Mouse (Mus musculus) MEL (cell line): ENCODE results near the gene Gtpbp1. TPM values are rescaled to one million over a fixed set of nuclear protein-coding genes. Genes with fewer than 3 reads are reported as not detected.

Source experiments
- DNase-seq: peaks from one replicate; pipeline ENCODE4 v3.0.0; 2011; ENCODE audit warnings: low read depth, low spot score
- H3K27ac ChIP-seq: 2 replicates; pipeline ENCODE4 v1.5.1; 2012; ENCODE audit warnings: low read depth, mild to moderate bottlenecking, control low read depth, low read length, moderate library complexity; ENCODE audit not compliant: control insufficient read depth
- H3K27me3 ChIP-seq, 2 experiments: fragments of 150-350 bp in 1 of 2; sonication (generic) in 1 of 2; 2 replicates each; pipeline ENCODE4 v1.6.1; 2012; ENCODE audit warnings: low read length in 2 of 2, mild to moderate bottlenecking in 2 of 2, improper control_type of control experiment in 1 of 2, moderate library complexity in 1 of 2; ENCODE audit not compliant: insufficient read depth in 2 of 2, control insufficient read depth in 1 of 2
- H3K36me3 ChIP-seq, 2 experiments: 2 replicates each; pipeline ENCODE4 v1.6.1; 2012 to 2014; ENCODE audit warnings: low read length in 2 of 2, improper control_type of control experiment in 1 of 2, inconsistent platforms in 1 of 2, mild to moderate bottlenecking in 1 of 2; ENCODE audit not compliant: insufficient read depth in 2 of 2, control insufficient read depth in 1 of 2
- H3K4me1 ChIP-seq, 2 experiments: fragments of 150-350 bp in 1 of 2; sonication (generic) in 1 of 2; 2 replicates each; pipeline ENCODE4 v1.6.1; 2012; ENCODE audit warnings: low read length in 2 of 2, improper control_type of control experiment in 1 of 2, mild to moderate bottlenecking in 1 of 2; ENCODE audit not compliant: insufficient read depth in 2 of 2, control insufficient read depth in 1 of 2
- H3K4me3 ChIP-seq, 2 experiments: fragments of 150-350 bp in 1 of 2; sonication (generic) in 1 of 2; 2 replicates each; pipeline ENCODE4 v1.5.1; 2012; ENCODE audit warnings: low read depth in 2 of 2, low read length in 2 of 2, mild to moderate bottlenecking in 2 of 2, moderate library complexity in 2 of 2, control low read depth in 1 of 2, improper control_type of control experiment in 1 of 2; ENCODE audit not compliant: control insufficient read depth in 1 of 2, insufficient read depth in 1 of 2
- H3K79me2 ChIP-seq: 2 replicates; pipeline ENCODE4 v1.6.1; 2012; ENCODE audit warnings: mild to moderate bottlenecking, low read length, moderate library complexity; ENCODE audit not compliant: control insufficient read depth, poor library complexity, insufficient read depth
- H3K9ac ChIP-seq: 2 replicates; pipeline ENCODE4 v1.6.1; 2012; ENCODE audit warnings: low read depth, mild to moderate bottlenecking, control low read depth, low read length, moderate library complexity; ENCODE audit not compliant: control insufficient read depth, poor library complexity, severe bottlenecking
- H3K9me3 ChIP-seq: fragments of 150-350 bp; sonication (generic); replicated peaks from 2 replicates; pipeline ENCODE4 v1.6.1; 2012; ENCODE audit warnings: mild to moderate bottlenecking, low read length, improper control_type of control experiment, moderate library complexity; ENCODE audit not compliant: insufficient read depth
- BHLHE40 ChIP-seq: IDR thresholded peaks from 2 replicates; pipeline ENCODE4 v1.6.1; 2012; ENCODE audit warnings: low read depth, mild to moderate bottlenecking, inconsistent platforms, low read length, improper control_type of control experiment, borderline replicate concordance
- E2F4 ChIP-seq: IDR thresholded peaks from 2 replicates; pipeline ENCODE4 v1.6.1; 2011; ENCODE audit warnings: low read depth, low read length, improper control_type of control experiment, borderline replicate concordance
- ELF1 ChIP-seq: IDR thresholded peaks from 2 replicates; pipeline ENCODE4 v1.6.1; 2014; ENCODE audit warnings: low read depth, mild to moderate bottlenecking, inconsistent platforms, low read length, improper control_type of control experiment, moderate library complexity
- ETS1 ChIP-seq: IDR thresholded peaks from 2 replicates; pipeline ENCODE4 v1.6.1; 2012; ENCODE audit warnings: low read depth, mild to moderate bottlenecking, inconsistent platforms, low read length, improper control_type of control experiment, moderate library complexity
- GABPA ChIP-seq: IDR thresholded peaks from 2 replicates; pipeline ENCODE4 v1.6.1; 2012; ENCODE audit warnings: low read depth, mild to moderate bottlenecking, inconsistent platforms, low read length, improper control_type of control experiment, moderate library complexity
- HCFC1 ChIP-seq: IDR thresholded peaks from 2 replicates; pipeline ENCODE4 v1.6.1; 2012; ENCODE audit warnings: low read depth, mild to moderate bottlenecking, inconsistent platforms, low read length, improper control_type of control experiment, moderate library complexity
- MXI1 ChIP-seq: IDR thresholded peaks from 2 replicates; pipeline ENCODE4 v1.6.1; 2011; ENCODE audit warnings: mild to moderate bottlenecking, low read depth, low read length, improper control_type of control experiment
- NELFE ChIP-seq: IDR thresholded peaks from 2 replicates; pipeline ENCODE4 v1.6.1; 2011; ENCODE audit warnings: low read depth, low read length, improper control_type of control experiment
- NRF1 ChIP-seq: IDR thresholded peaks from 2 replicates; pipeline ENCODE4 v1.6.1; 2014; ENCODE audit warnings: low read depth, mild to moderate bottlenecking, inconsistent platforms, low read length, improper control_type of control experiment, moderate library complexity; ENCODE audit not compliant: poor library complexity, insufficient read depth, severe bottlenecking
- POLR2A ChIP-seq, 2 experiments: IDR thresholded peaks; 2 replicates each; pipeline ENCODE4 v1.6.1; 2011 to 2012; ENCODE audit warnings: low read length in 2 of 2, mild to moderate bottlenecking in 2 of 2, control low read depth in 1 of 2, improper control_type of control experiment in 1 of 2, low read depth in 1 of 2, moderate library complexity in 1 of 2; ENCODE audit not compliant: control insufficient read depth in 1 of 2, insufficient read depth in 1 of 2, poor library complexity in 1 of 2
- POLR2AphosphoS2 ChIP-seq: IDR thresholded peaks from 2 replicates; pipeline ENCODE4 v1.6.1; 2011; ENCODE audit warnings: low read length, improper control_type of control experiment
- SIN3A ChIP-seq: IDR thresholded peaks from 2 replicates; pipeline ENCODE4 v1.6.1; 2012; ENCODE audit warnings: low read length, improper control_type of control experiment, inconsistent platforms
- TBP ChIP-seq: IDR thresholded peaks from 2 replicates; pipeline ENCODE4 v1.8.0; 2011; ENCODE audit warnings: low read depth, low read length, improper control_type of control experiment
- ZC3H11A ChIP-seq: IDR thresholded peaks from 2 replicates; pipeline ENCODE4 v1.6.1; 2012; ENCODE audit warnings: low read depth, mild to moderate bottlenecking, inconsistent platforms, low read length, improper control_type of control experiment
- ZNF384 ChIP-seq: IDR thresholded peaks from 2 replicates; pipeline ENCODE4 v1.6.1; 2012; ENCODE audit warnings: low read depth, mild to moderate bottlenecking, inconsistent platforms, low read length, improper control_type of control experiment
- polyA plus RNA-seq, 2 experiments: library from polyadenylated mRNA; stranded (reverse) in 1 of 2; unstranded in 1 of 2; fragments of >175 nt in 1 of 2; fragments of >200 nt in 1 of 2; gene quantifications; 2 replicates each; pipeline versions ENCODE4 v1.2.1 to v1.2.4; 2012; ENCODE audit warnings: low replicate concordance in 2 of 2, low read depth in 1 of 2; ENCODE audit not compliant: insufficient read length in 2 of 2, insufficient read depth in 1 of 2, missing spikeins in 1 of 2
- total RNA-seq: library from RNA; depleted of rRNA; stranded (reverse); fragments of 300-350 nt; gene quantifications from 2 replicates; pipeline ENCODE4 v1.2.3, GENCODE M21; 2012

Gene Gtpbp1
- total and polyA plus RNA-seq, 3 experiments = 50.3 to 92.2 TPM; not detected in 1

GRCm38 (mm10) chr15:79715646-79716045 lies 25.0 kb downstream of the Gtpbp1 start (continued):
- TF ChIP-seq POLR2A (IDR thresholded peaks at IDR 0.05; ENCODE audit: control insufficient read depth in 1 of 2, insufficient read depth in 1 of 2, low read depth in 1 of 2, low read length in 2 of 2, poor library complexity in 1 of 2) = no peak
- no peak for TF ChIP-seq GABPA

DNA sequence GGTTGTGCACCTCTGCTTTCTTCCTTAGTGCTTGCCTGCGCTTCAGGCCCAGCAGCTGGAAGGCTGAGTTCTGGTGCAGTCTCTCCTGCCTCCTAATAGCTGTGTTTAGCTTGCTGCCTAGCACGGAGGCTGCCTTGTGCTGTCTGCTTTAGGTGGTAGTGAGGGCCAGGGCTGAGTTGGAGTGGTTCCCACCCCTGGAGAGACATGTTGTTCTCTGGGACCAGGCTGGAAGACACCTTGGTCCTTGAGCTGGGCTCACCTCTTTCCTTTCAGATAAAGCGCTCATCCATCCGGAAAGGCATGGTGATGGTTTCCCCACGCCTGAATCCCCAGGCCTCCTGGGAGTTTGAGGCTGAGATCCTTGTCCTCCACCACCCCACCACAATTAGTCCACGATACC lies 26.1 kb downstream of the Gtpbp1 start:
- Histone ChIP-seq H3K79me2 (no peaks in the 10 kb centered on the region), H3K4me1 (no peaks in the 10 kb centered on the region), H3K9ac (no peak overlapping the region), H3K36me3 (peaks cover 0 to 4% of the 10 kb centered on the region in 2 experiments; a peak in 1 of 4 replicates), H3K9me3 (no peaks in the 10 kb centered on the region), H3K27ac (no peak overlapping the region), H3K4me3 (no peak overlapping the region), H3K27me3 (no peaks in the 10 kb centered on the region)
- TF ChIP-seq ETS1 = no peak
- TF ChIP-seq NRF1 = no peak
- TF ChIP-seq ZNF384 = no peak
- no peak for TF ChIP-seq BHLHE40
- DNase-seq = no peak

DNA sequence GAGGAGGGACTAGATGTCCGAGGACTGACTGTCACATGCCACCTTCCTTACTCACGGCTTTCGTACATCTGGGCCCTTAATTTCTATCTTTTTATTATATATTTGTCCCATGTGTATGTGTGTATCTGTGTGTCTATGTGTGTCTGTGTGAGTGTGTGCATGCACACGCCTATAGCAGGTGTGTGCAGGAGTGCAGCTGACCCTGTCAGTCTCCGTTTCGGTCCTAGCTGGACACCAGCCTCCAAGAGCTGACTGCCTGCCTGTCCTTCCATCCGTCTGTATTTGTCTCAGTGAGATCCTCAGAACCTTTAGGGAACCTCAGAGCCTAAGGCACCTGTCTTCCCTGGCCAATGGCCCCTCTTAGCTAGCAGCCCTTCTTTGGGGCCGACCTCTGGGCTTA lies 29.6 kb downstream of the Gtpbp1 start:
- H3K79me2 ChIP-seq = no peaks in the 10 kb centered on the region
- H3K9ac ChIP-seq = no peak overlapping the region
- no peak overlapping the region for H3K4me3 ChIP-seq
- DNase-seq = no peak
- TF ChIP-seq ZC3H11A = no peak
- TF ChIP-seq TBP = no peak
- no peak for TF ChIP-seq ETS1
- no peak for TF ChIP-seq MXI1
- no peak for TF ChIP-seq NELFE
- TF ChIP-seq HCFC1 = no peak
- no peak for TF ChIP-seq NRF1
- no peak for TF ChIP-seq POLR2A (IDR thresholded peaks at IDR 0.05; ENCODE audit: control insufficient read depth in 1 of 2, insufficient read depth in 1 of 2, low read depth in 1 of 2, low read length in 2 of 2, poor library complexity in 1 of 2)
- TF ChIP-seq POLR2AphosphoS2 = no peak
- TF ChIP-seq E2F4 = no peak
- no peak for TF ChIP-seq BHLHE40
- TF ChIP-seq ELF1 = no peak
- no peak for TF ChIP-seq SIN3A
- H3K4me1 ChIP-seq = no peaks in the 10 kb centered on the region
- no peak overlapping the region for H3K27ac ChIP-seq
- H3K36me3 ChIP-seq = peaks cover 0 to 1% of the 10 kb centered on the region in 2 experiments; a peak in 1 of 4 replicates
- H3K27me3 ChIP-seq = no peaks in the 10 kb centered on the region
- no peaks in the 10 kb centered on the region for H3K9me3 ChIP-seq
